Mouse (Mus musculus) liver, postnatal 0 days (tissue): Measurements from ENCODE around the gene Zfp13. TPM values are rescaled to one million over a fixed set of nuclear protein-coding genes. Genes with fewer than 3 reads are reported as not detected.

ENCODE experiments used
- ATAC-seq: fragments of 200-750 bp; cut with Nextera tagmentation; 2 replicates; pipeline ENCODE4 v1.8.0; 2017; ENCODE audit warnings: mild to moderate bottlenecking, moderate library complexity
- DNase-seq: peaks from one replicate; pipeline ENCODE4 v3.0.0-alpha.2; 2016
- H3K27ac ChIP-seq: fragments of 300-500 bp; sonication (generic); 2 replicates; pipeline ENCODE4 v1.5.1; 2014; ENCODE audit warnings: antibody characterized with exemption, moderate library complexity, mild to moderate bottlenecking, low read depth
- H3K27me3 ChIP-seq: fragments of 300-500 bp; sonication (generic); 2 replicates; pipeline ENCODE4 v1.6.1; 2014; ENCODE audit warnings: low read length, control low read depth, mixed read lengths; ENCODE audit not compliant: insufficient read depth
- H3K36me3 ChIP-seq: fragments of 300-500 bp; sonication (generic); replicated peaks from 2 replicates; pipeline ENCODE4 v1.6.1; 2014; ENCODE audit warnings: mild to moderate bottlenecking, control low read depth, low read length, moderate library complexity, mixed read lengths; ENCODE audit not compliant: insufficient read depth
- H3K4me1 ChIP-seq: fragments of 300-500 bp; sonication (generic); 2 replicates; pipeline ENCODE4 v1.6.1; 2014; ENCODE audit warnings: antibody characterized with exemption, mild to moderate bottlenecking, control low read depth; ENCODE audit not compliant: insufficient read depth
- H3K4me2 ChIP-seq: fragments of 300-500 bp; sonication (generic); 2 replicates; pipeline ENCODE4 v1.6.1; 2014; ENCODE audit warnings: low read depth, mild to moderate bottlenecking, low read length, moderate library complexity, mixed read lengths
- H3K4me3 ChIP-seq: fragments of 300-500 bp; sonication (generic); 2 replicates; pipeline ENCODE4 v1.5.1; 2014; ENCODE audit warnings: low read depth, low read length
- H3K9ac ChIP-seq: fragments of 300-500 bp; sonication (generic); replicated peaks from 2 replicates; pipeline ENCODE4 v1.6.1; 2014; ENCODE audit warnings: mild to moderate bottlenecking, moderate library complexity
- H3K9me3 ChIP-seq: fragments of 300-500 bp; sonication (generic); 2 replicates; pipeline ENCODE4 v1.6.1; 2016; ENCODE audit warnings: mild to moderate bottlenecking, control low read depth, low read length, mixed read lengths
- CTCF ChIP-seq: sonication (generic); IDR thresholded peaks from 2 replicates; pipeline ENCODE4 v1.5.1; 2016; ENCODE audit warnings: antibody characterized with exemption, low read depth
- EP300 ChIP-seq: IDR thresholded peaks from 2 replicates; pipeline ENCODE4 v1.6.1; 2016; ENCODE audit warnings: antibody characterized with exemption, low read depth, mild to moderate bottlenecking
- WGBS: fragments of 180-500 bp; shearing (Covaris S2); extraction: QIAGEN DNeasy Blood & Tissue Kit; methylation state at CpG from one replicate; pipeline ENCODE4 v1.1.7; 2014; ENCODE audit not compliant: insufficient replicate concordance; 5-methylcytosine and 5-hydroxymethylcytosine counted together
- polyA plus RNA-seq: library from polyadenylated mRNA; unstranded; fragments of >200 nt; fragmentation: Nextera tagmentation; extraction: Ambion mirVana; gene quantifications from 2 replicates; pipeline ENCODE4 v1.2.1, GENCODE M21; 2015

Zfp13 gene
- polyA plus RNA-seq, result 1.1 and 1.4 TPM in 2 replicates

DNA sequence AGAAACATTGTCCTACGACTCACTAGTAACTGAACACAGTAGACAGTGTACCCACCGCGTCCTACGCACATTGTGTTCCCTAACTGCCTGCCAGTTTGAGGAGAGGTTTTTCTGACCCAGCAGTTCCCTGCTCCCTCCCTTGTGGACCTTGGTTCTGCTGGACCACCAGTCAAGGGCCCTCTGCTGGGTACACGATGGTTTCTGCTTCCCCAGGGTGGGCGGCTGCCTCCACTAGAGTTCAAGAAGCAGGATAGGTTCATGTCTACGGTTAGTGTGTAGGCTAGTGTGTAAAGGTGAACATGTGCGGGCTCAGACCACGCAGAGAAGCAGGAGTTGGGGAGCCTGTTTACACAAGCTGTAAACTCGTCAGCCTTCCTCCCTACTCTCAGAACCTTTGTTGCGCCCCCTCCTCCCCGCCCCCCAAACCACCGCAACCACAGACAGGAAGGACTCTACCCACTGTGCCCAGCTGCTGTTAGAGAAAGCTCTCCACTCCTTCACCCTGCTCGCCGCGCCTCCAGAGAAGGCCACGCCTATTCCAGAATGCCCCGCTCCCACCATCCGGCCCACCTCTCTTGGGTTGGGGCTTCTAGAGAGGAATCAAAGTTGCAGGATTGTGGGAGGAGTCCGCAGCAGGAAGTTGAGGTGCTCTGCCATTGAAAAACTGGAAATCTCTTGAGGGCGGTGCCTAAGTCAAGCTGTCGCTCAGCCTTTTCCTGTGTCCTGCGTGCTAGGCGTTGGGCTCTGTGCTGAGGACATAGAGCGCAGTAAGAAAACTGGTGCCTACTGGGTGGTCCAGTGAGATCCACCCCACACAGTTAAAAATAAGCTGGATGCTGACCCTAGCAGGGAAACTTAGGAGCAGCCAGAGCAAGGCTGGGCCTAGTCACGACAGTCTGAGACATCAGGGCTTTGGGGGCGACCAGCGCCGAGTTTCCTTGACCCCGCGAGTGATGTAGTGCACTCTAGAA is at the start of gene Zfp13:
TSS of gene Zfp13 (minus strand) at position 906 of the 971 bp plus-strand sequence.
- H3K4me3 ChIP-seq, result peak within 1 kb of the TSS; percentile 52
- 1% methylated on average over 30 of the region's 31 CpGs for WGBS
- TF ChIP-seq CTCF (no peak), EP300 (peak; percentile 38; the same call in 1 of the 2 replicates)

DNA sequence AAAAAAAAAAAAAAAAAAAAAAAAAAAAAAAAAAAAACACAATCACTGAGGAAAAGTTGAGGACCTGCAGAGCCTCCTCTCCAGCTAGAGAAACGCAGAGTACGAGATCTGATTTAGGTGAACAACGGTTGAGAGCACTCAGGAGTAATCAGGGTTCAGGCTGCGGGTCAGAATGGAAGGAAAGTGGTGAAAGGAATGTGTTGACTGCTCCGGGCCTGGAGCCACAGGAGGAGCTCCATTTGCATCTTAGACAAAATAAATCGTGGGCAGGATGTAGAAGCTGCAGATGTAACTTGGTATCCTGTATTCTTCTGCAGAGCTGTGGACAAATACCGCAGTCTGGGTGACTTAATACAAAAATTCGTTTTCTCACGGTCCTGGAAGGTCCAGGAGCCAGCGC is 46.6 kb upstream of the Zfp13 start:
- no peak overlapping the region for H3K27ac ChIP-seq
- no peak for TF ChIP-seq EP300
- TF ChIP-seq CTCF, result no peak
- no peaks in the 10 kb centered on the region for H3K36me3 ChIP-seq
- DNase-seq (no peak), ATAC-seq (no peak)
- H3K4me1 ChIP-seq, result no peaks in the 10 kb centered on the region; the same call in 1 of the 2 replicates
- H3K9me3 ChIP-seq, result no peaks in the 10 kb centered on the region
- WGBS, result 47% methylated on average over 10 of the region's 10 CpGs
- no peak overlapping the region for H3K9ac ChIP-seq
- H3K4me2 ChIP-seq, result no peak overlapping the region
- H3K27me3 ChIP-seq, result peaks cover 24% of the 10 kb centered on the region
- H3K4me3 ChIP-seq, result no peak overlapping the region

More for the DNA sequence above, at the start of gene Zfp13:
- no peaks in the 10 kb centered on the region for H3K9me3 ChIP-seq
- ATAC-seq (peak; percentile 96), DNase-seq (peak; percentile 87)
- peaks cover 3% of the 10 kb centered on the region; the same call in 1 of the 2 replicates for H3K4me1 ChIP-seq
- H3K36me3 ChIP-seq, result no peaks in the 10 kb centered on the region
- peak within 1 kb of the TSS; percentile 93 for H3K27ac ChIP-seq
- peak within 1 kb of the TSS; percentile 88 for H3K4me2 ChIP-seq
- peak within 1 kb of the TSS; percentile 73 for H3K9ac ChIP-seq
- no peaks in the 10 kb centered on the region for H3K27me3 ChIP-seq

DNA sequence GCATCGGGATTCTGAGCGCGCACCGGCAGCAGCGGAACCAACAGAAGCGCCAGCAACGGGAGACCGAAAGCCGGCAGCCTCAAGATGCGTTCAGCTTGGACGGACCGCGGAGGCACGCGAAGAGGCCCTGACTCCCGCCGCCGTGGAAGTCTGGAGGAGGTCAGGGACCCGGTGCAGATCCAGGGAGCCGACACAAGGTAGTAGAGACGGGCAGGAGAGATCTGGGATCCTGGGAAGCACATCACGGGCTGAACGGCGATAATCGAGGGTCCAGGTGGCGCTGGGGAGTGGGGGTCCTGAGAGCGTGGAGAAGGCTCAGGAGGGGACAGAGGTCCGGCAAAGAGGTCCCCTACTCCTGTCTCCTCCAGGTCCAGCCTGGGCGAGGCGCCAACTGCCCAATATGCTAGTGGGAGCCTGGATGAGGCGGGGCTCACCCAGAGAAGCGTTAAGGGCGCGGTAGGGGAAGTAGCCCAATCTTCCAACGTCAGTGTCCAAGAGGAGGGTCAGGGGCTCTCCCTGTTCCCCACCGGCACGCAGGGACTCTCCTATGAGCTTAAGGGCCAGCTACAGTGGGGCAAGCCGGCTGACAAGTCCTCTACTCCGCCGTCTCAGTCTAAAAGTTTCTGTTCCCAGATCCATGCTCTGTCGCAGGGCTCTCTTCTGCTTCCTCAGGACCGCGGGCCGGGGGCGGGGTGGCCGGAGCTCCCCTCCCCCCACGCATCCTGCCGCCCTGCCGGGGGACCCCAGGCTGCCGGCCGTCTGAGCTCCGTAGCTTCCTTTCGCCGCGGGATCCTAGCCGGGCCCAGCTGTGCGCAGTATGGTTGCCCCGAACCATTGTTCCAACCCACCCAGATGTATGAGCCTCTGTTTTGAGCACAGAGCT is 45.6 kb upstream of the Zfp13 start, which contains the start of gene Mmp25:
TSS of gene Mmp25 (minus strand) at position 665 of the 883 bp plus-strand sequence.
- 2% methylated on average over 58 of the region's 58 CpGs for WGBS
- H3K9ac ChIP-seq, result peak within 1 kb of the TSS; percentile 55
- H3K4me3 ChIP-seq, result peak within 1 kb of the TSS; percentile 47
- DNase-seq (no peak), ATAC-seq (no peak)
- no peaks in the 10 kb centered on the region for H3K36me3 ChIP-seq
- no peaks in the 10 kb centered on the region for H3K9me3 ChIP-seq
- no peak within 1 kb of the TSS for H3K27ac ChIP-seq
- H3K4me2 ChIP-seq, result peak within 1 kb of the TSS; percentile 71
- H3K4me1 ChIP-seq, result no peaks in the 10 kb centered on the region; the same call in 1 of the 2 replicates
- no peak for TF ChIP-seq CTCF
- TF ChIP-seq EP300, result no peak
- peaks cover 24% of the 10 kb centered on the region for H3K27me3 ChIP-seq

DNA sequence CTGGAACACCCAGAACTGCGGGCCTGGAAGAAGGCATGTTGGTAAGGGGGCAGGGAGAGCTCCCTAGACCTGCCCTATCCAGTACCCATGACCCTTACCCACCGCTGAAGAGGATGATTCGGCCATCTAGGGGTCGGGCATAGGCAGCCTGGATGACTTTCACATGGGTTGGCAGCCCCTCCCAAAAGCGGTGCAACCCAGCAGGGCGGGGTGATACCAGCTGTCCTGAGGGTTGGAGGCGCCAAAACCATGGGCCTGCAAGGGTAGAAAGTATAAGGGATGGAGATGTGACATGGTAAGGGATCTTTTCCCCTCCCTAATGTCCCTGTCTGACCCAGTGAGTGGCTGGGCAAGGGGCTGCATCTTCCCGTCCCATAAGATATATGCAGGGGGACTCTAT is 32.0 kb upstream of the Zfp13 start:
- 0 out of 2 replicates have a peak, but pooled peaks cover 5% of the 10 kb centered on the region for H3K27me3 ChIP-seq
- H3K4me2 ChIP-seq, result no peak overlapping the region
- H3K9me3 ChIP-seq, result no peaks in the 10 kb centered on the region
- no peak overlapping the region for H3K9ac ChIP-seq
- ATAC-seq, result no peak
- no peak overlapping the region for H3K27ac ChIP-seq
- WGBS, result 57% methylated on average over 8 of the region's 8 CpGs
- H3K4me1 ChIP-seq, result no peaks in the 10 kb centered on the region; the same call in 1 of the 2 replicates
- no peaks in the 10 kb centered on the region for H3K36me3 ChIP-seq
- no peak overlapping the region for H3K4me3 ChIP-seq
- no peak for DNase-seq
- no peak for TF ChIP-seq EP300
- no peak for TF ChIP-seq CTCF

DNA sequence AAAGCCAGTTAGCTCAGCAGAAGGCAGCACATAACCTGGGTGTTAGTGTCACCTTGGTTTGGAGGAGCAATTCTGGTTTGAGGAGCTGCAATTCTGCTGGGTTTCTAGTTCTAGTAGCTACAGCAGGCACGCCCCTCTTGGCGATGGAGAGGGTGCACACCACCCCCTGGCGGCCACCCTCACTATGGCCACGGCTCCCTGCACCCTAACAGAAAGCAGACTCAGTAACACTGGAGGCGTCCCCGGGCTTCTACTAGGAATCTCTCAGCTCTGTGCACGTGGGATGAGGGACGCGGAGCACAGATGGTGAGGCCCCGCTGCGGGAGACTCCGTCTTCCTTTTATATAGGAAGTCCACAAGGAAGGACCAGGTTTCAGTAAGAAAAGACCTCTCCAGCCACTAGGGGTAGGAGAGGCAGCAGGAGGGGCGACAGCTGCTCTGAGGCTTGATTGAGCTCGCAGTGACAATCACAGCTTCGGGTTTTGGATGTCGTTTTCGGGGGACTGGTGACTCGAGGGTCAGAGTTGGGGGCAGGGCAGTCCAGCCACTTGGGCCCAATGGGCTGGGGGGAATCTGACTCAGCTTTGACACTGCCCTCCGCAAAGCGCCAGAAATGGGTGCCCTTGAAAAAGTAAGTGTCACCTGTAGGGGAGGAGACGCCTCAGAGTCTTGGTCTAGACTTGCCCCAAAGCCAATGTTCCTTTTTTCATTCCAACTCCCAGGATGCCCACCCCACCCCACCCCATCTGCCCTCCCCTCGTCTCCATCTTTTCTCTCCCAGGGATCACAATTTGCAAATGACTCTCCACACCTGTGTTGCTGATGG is 31.1 kb upstream of the Zfp13 start:
- peak; percentile 76 for ATAC-seq
- Histone ChIP-seq H3K36me3 (no peaks in the 10 kb centered on the region), H3K27me3 (0 out of 2 replicates have a peak, but pooled peaks cover 5% of the 10 kb centered on the region), H3K4me2 (no peak overlapping the region), H3K9me3 (no peaks in the 10 kb centered on the region), H3K9ac (no peak overlapping the region), H3K4me1 (no peaks in the 10 kb centered on the region; the same call in 1 of the 2 replicates), H3K4me3 (no peak overlapping the region), H3K27ac (no peak overlapping the region)
- WGBS, result 13% methylated on average over 22 of the region's 22 CpGs
- TF ChIP-seq EP300 (no peak), CTCF (peak; percentile 86)
- peak; percentile 82 for DNase-seq
